In genomic region chrX:11482141-11482540, GRCm38 (mm10) we compare ENCODE assay signal across 13 mouse cellular contexts.
DNase-seq lines count a peak whose midpoint lies in the region; ATAC-seq and TF ChIP-seq lines count a peak whose summit lies in the region.
"Had no signal": no experiment of that assay in that cellular context is flagged by ENCODE, and none has a peak within 500 bp of the region (broad histone marks: within the 10 kb centered on the region; RNA-seq: fewer than 3 reads in every experiment).

No protein-coding gene starts in this region.

- peak; percentile 39; the same call in 1 of the 2 replicates for ATAC-seq in forebrain, embryonic 13.5 days
- ATAC-seq in forebrain, embryonic 11.5 days (replicated peaks; ENCODE audit: low FRiP score): no peak
- ATAC-seq in midbrain, embryonic 14.5 days (ENCODE audit: low FRiP score, low TSS enrichment): no peak
- ATAC-seq in midbrain, embryonic 11.5 days (ENCODE audit: low FRiP score): no peak
- ATAC-seq in lung, embryonic 16.5 days (ENCODE audit: low read depth): peak; percentile 78
- no peak for ATAC-seq in intestine, embryonic 16.5 days

- peaks cover 27% of the 10 kb centered on the region for H3K4me1 ChIP-seq in forebrain, embryonic 13.5 days
- 0 out of 2 replicates have a peak, but pooled peaks cover 2% of the 10 kb centered on the region for H3K4me1 ChIP-seq in forebrain, embryonic 11.5 days (replicated peaks; ENCODE audit: control insufficient read depth, insufficient read depth, low read length)
- no peaks in the 10 kb centered on the region for H3K4me1 ChIP-seq in midbrain, embryonic 14.5 days (ENCODE audit: control insufficient read depth, insufficient read depth, low read length)
- H3K4me1 ChIP-seq in midbrain, embryonic 11.5 days (ENCODE audit: control insufficient read depth, insufficient read depth, low read length): peaks cover 5% of the 10 kb centered on the region
- H3K4me1 ChIP-seq in cerebellum, adult 2 months (ENCODE audit: control insufficient read depth, insufficient read depth, low read length): no peaks in the 10 kb centered on the region
- peaks cover 5% of the 10 kb centered on the region; the same call in 1 of the 2 replicates for H3K4me1 ChIP-seq in lung, embryonic 16.5 days (replicated peaks; ENCODE audit: control insufficient read depth, insufficient read depth, low read length)
- H3K4me1 ChIP-seq in intestine, embryonic 16.5 days (ENCODE audit: control insufficient read depth, insufficient read depth, low read length): no peaks in the 10 kb centered on the region
- H3K4me1 ChIP-seq: liver, embryonic 15.5 days had no signal

- no peaks in the 10 kb centered on the region for H3K27me3 ChIP-seq in forebrain, embryonic 13.5 days
- peaks cover 2% of the 10 kb centered on the region; the same call in 1 of the 2 replicates for H3K27me3 ChIP-seq in forebrain, embryonic 11.5 days (ENCODE audit: control insufficient read depth, insufficient read depth, low read length)
- no peaks in the 10 kb centered on the region for H3K27me3 ChIP-seq in midbrain, embryonic 14.5 days (ENCODE audit: control insufficient read depth, insufficient read depth, low read length)
- no peaks in the 10 kb centered on the region for H3K27me3 ChIP-seq in midbrain, embryonic 11.5 days (ENCODE audit: control insufficient read depth, insufficient read depth, low read length)
- H3K27me3 ChIP-seq in cerebellum, adult 2 months (ENCODE audit: control insufficient read depth, insufficient read depth, low read length): no peaks in the 10 kb centered on the region
- no peaks in the 10 kb centered on the region; the same call in 1 of the 2 replicates for H3K27me3 ChIP-seq in lung, embryonic 16.5 days (ENCODE audit: control insufficient read depth, insufficient read depth, low read depth, low read length)
- H3K27me3 ChIP-seq in intestine, embryonic 16.5 days (replicated peaks; ENCODE audit: control insufficient read depth, insufficient read depth, low read length): 0 out of 2 replicates have a peak, but pooled peaks cover 6% of the 10 kb centered on the region
- H3K27me3 ChIP-seq: liver, embryonic 15.5 days had no signal

- no peak overlapping the region for H3K4me3 ChIP-seq in forebrain, embryonic 13.5 days
- H3K4me3 ChIP-seq in forebrain, embryonic 11.5 days (ENCODE audit: low read depth, low read length): no peak overlapping the region
- H3K4me3 ChIP-seq in midbrain, embryonic 14.5 days (replicated peaks; ENCODE audit: low read depth, low read length): no peak overlapping the region
- H3K4me3 ChIP-seq in midbrain, embryonic 11.5 days (ENCODE audit: low read depth, low read length): no peak overlapping the region
- H3K4me3 ChIP-seq in cerebellum, adult 2 months (replicated peaks; ENCODE audit: insufficient read depth, low read depth, low read length): no peak overlapping the region
- no peak overlapping the region for H3K4me3 ChIP-seq in lung, embryonic 16.5 days (ENCODE audit: low read length)
- H3K4me3 ChIP-seq in intestine, embryonic 16.5 days (ENCODE audit: low read length): no peak overlapping the region
- H3K4me3 ChIP-seq: hindbrain, embryonic 13.5 days; liver, embryonic 15.5 days; neural tube, embryonic 12.5 days had no signal

- no peak for TF ChIP-seq CTCF in cerebellum, adult 2 months (IDR thresholded peaks at IDR 0.05; ENCODE audit: borderline replicate concordance, insufficient read depth, low read depth, low read length)

- H3K4me2 ChIP-seq in forebrain, embryonic 13.5 days: no peak overlapping the region
- no peak overlapping the region for H3K4me2 ChIP-seq in forebrain, embryonic 11.5 days (ENCODE audit: low read depth, low read length, severe bottlenecking)
- H3K4me2 ChIP-seq in midbrain, embryonic 14.5 days (ENCODE audit: low read length): no peak overlapping the region
- H3K4me2 ChIP-seq in midbrain, embryonic 11.5 days: no peak overlapping the region
- no peak overlapping the region for H3K4me2 ChIP-seq in lung, embryonic 16.5 days (ENCODE audit: low read depth, low read length)
- H3K4me2 ChIP-seq in intestine, embryonic 16.5 days (ENCODE audit: low read depth, low read length): no peak overlapping the region
- H3K4me2 ChIP-seq: hindbrain, embryonic 13.5 days; liver, embryonic 15.5 days; neural tube, embryonic 12.5 days had no signal

- H3K27ac ChIP-seq in forebrain, embryonic 13.5 days: no peak overlapping the region
- no peak overlapping the region for H3K27ac ChIP-seq in forebrain, embryonic 11.5 days (ENCODE audit: low read depth, low read length)
- H3K27ac ChIP-seq in midbrain, embryonic 14.5 days (replicated peaks; ENCODE audit: low read depth, low read length): no peak overlapping the region
- no peak overlapping the region for H3K27ac ChIP-seq in midbrain, embryonic 11.5 days (ENCODE audit: low read depth, low read length)
- H3K27ac ChIP-seq in cerebellum, adult 2 months (ENCODE audit: insufficient read depth, low read length): no peak overlapping the region
- no peak overlapping the region for H3K27ac ChIP-seq in lung, embryonic 16.5 days (ENCODE audit: low read length)
- H3K27ac ChIP-seq in intestine, embryonic 16.5 days (ENCODE audit: low read length): no peak overlapping the region
- H3K27ac ChIP-seq: hindbrain, embryonic 13.5 days; liver, embryonic 15.5 days; neural tube, embryonic 12.5 days had no signal

- DNase-seq in forebrain, embryonic 11.5 days (ENCODE audit: low spot score): no peak
- DNase-seq in midbrain, embryonic 14.5 days: peak; percentile 23
- DNase-seq in midbrain, embryonic 11.5 days (ENCODE audit: low spot score, missing footprints): no peak
- peak; percentile 34 to 37 for DNase-seq in cerebellum, adult 2 months
- DNase-seq in thymus, postnatal 0 days (ENCODE audit: low spot score): no peak
- DNase-seq: B cell, adult 2 months; embryo, embryonic 11 days had no signal

- H3K9me3 ChIP-seq in forebrain, embryonic 13.5 days (replicated peaks): no peaks in the 10 kb centered on the region
- H3K9me3 ChIP-seq in forebrain, embryonic 11.5 days (ENCODE audit: control insufficient read depth, low read length): no peaks in the 10 kb centered on the region
- H3K9me3 ChIP-seq in midbrain, embryonic 14.5 days (ENCODE audit: control insufficient read depth, low read length): no peaks in the 10 kb centered on the region
- no peaks in the 10 kb centered on the region for H3K9me3 ChIP-seq in midbrain, embryonic 11.5 days (ENCODE audit: control insufficient read depth, low read length)
- H3K9me3 ChIP-seq in lung, embryonic 16.5 days (ENCODE audit: control insufficient read depth, low read length): no peaks in the 10 kb centered on the region
- no peaks in the 10 kb centered on the region for H3K9me3 ChIP-seq in intestine, embryonic 16.5 days (ENCODE audit: control insufficient read depth, low read length)
- H3K9me3 ChIP-seq: hindbrain, embryonic 13.5 days; liver, embryonic 15.5 days; neural tube, embryonic 12.5 days had no signal

- no peak for TF ChIP-seq POLR2A in cerebellum, adult 2 months (IDR thresholded peaks at IDR 0.05; ENCODE audit: borderline replicate concordance, insufficient read depth, low read length)

- WGBS in forebrain, embryonic 13.5 days: 44% methylated on average over 7 of the region's 7 CpGs
- WGBS in forebrain, embryonic 11.5 days: 73% methylated on average over 7 of the region's 7 CpGs
- WGBS in midbrain, embryonic 14.5 days: 67% methylated on average over 7 of the region's 7 CpGs
- 71% methylated on average over 7 of the region's 7 CpGs for WGBS in midbrain, embryonic 11.5 days
- 9% methylated on average over 7 of the region's 7 CpGs for WGBS in cerebellum, adult 2 months
- WGBS in lung, embryonic 16.5 days: 59% methylated on average over 7 of the region's 7 CpGs
- WGBS in intestine, embryonic 16.5 days: 69% methylated on average over 7 of the region's 7 CpGs

- no peak overlapping the region for H3K9ac ChIP-seq in forebrain, embryonic 13.5 days
- no peak overlapping the region for H3K9ac ChIP-seq in forebrain, embryonic 11.5 days (ENCODE audit: low read length)
- H3K9ac ChIP-seq in midbrain, embryonic 14.5 days (replicated peaks; ENCODE audit: low read length): no peak overlapping the region
- no peak overlapping the region for H3K9ac ChIP-seq in midbrain, embryonic 11.5 days (ENCODE audit: low read length)
- H3K9ac ChIP-seq in lung, embryonic 16.5 days (ENCODE audit: low read length): no peak overlapping the region
- H3K9ac ChIP-seq in intestine, embryonic 16.5 days (ENCODE audit: low read depth, low read length): no peak overlapping the region
- H3K9ac ChIP-seq: hindbrain, embryonic 13.5 days; liver, embryonic 15.5 days; neural tube, embryonic 12.5 days had no signal

- no peaks in the 10 kb centered on the region for H3K36me3 ChIP-seq in forebrain, embryonic 13.5 days (ENCODE audit: poor library complexity, severe bottlenecking)
- no peaks in the 10 kb centered on the region for H3K36me3 ChIP-seq in forebrain, embryonic 11.5 days (ENCODE audit: control insufficient read depth, insufficient read depth, low read length)
- no peaks in the 10 kb centered on the region for H3K36me3 ChIP-seq in midbrain, embryonic 14.5 days (ENCODE audit: control insufficient read depth, insufficient read depth, low read length)
- no peaks in the 10 kb centered on the region for H3K36me3 ChIP-seq in midbrain, embryonic 11.5 days (ENCODE audit: control insufficient read depth, insufficient read depth, low read length)
- H3K36me3 ChIP-seq in lung, embryonic 16.5 days (ENCODE audit: control insufficient read depth, insufficient read depth, low read length): no peaks in the 10 kb centered on the region
- no peaks in the 10 kb centered on the region for H3K36me3 ChIP-seq in intestine, embryonic 16.5 days (ENCODE audit: control insufficient read depth, insufficient read depth, low read length)
- H3K36me3 ChIP-seq: hindbrain, embryonic 13.5 days; liver, embryonic 15.5 days; neural tube, embryonic 12.5 days had no signal

Comparison
In these comparisons a context has a peak if more than half of its experiments do, and no peak if none do; other contexts are left out.
1. ATAC-seq: peak in forebrain, embryonic 13.5 days (single experiment) and lung, embryonic 16.5 days (single experiment); none in forebrain, embryonic 11.5 days (single experiment), midbrain, embryonic 14.5 days (single experiment), midbrain, embryonic 11.5 days (single experiment) and intestine, embryonic 16.5 days (single experiment).
2. DNase-seq: peak in midbrain, embryonic 14.5 days (single experiment) and cerebellum, adult 2 months (2 of 2); none in forebrain, embryonic 11.5 days (single experiment), midbrain, embryonic 11.5 days (single experiment) and thymus, postnatal 0 days (single experiment).